Mouse (Mus musculus) forebrain, embryonic 13.5 days (tissue): ENCODE data around the gene Gprc6a. TPM values are rescaled to one million over a fixed set of nuclear protein-coding genes. Genes with fewer than 3 reads are reported as not detected.
A peak's percentile ranks its signal among the peaks of the same experiment; 100 is the strongest.

Experiments used
- ATAC-seq: fragments of 200-750 bp; cut with Nextera tagmentation; 2 replicates; pipeline ENCODE4 v1.8.0; 2017
- H3K27ac ChIP-seq: fragments of 300-500 bp; sonication (generic); 2 replicates; pipeline ENCODE4 v1.5.1; 2015; ENCODE audit warnings: inconsistent platforms, mild to moderate bottlenecking, moderate library complexity
- H3K27me3 ChIP-seq: fragments of 300-500 bp; sonication (generic); 2 replicates; pipeline ENCODE4 v1.6.1; 2015; ENCODE audit warnings: mild to moderate bottlenecking, inconsistent platforms
- H3K36me3 ChIP-seq: fragments of 300-500 bp; sonication (generic); 2 replicates; pipeline ENCODE4 v1.6.1; 2015; ENCODE audit warnings: mild to moderate bottlenecking, inconsistent platforms; ENCODE audit not compliant: poor library complexity, severe bottlenecking
- H3K4me1 ChIP-seq: fragments of 300-500 bp; sonication (generic); 2 replicates; pipeline ENCODE4 v1.6.1; 2015; ENCODE audit warnings: inconsistent platforms
- H3K4me2 ChIP-seq: fragments of 300-500 bp; sonication (generic); 2 replicates; pipeline ENCODE4 v1.6.1; 2015; ENCODE audit warnings: inconsistent platforms, mild to moderate bottlenecking, moderate library complexity
- H3K4me3 ChIP-seq: fragments of 300-500 bp; sonication (generic); 2 replicates; pipeline ENCODE4 v1.5.1; 2015; ENCODE audit warnings: mild to moderate bottlenecking, inconsistent platforms
- H3K9ac ChIP-seq: fragments of 300-500 bp; sonication (generic); 2 replicates; pipeline ENCODE4 v1.6.1; 2015; ENCODE audit warnings: mild to moderate bottlenecking, inconsistent platforms
- H3K9me3 ChIP-seq: fragments of 300-500 bp; sonication (generic); replicated peaks from 2 replicates; pipeline ENCODE4 v1.6.1; 2016; ENCODE audit warnings: inconsistent platforms
- WGBS: fragments of 180-500 bp; shearing (Covaris S2); methylation state at CpG from one replicate; pipeline ENCODE4 v1.1.7; 2015; 5-methylcytosine and 5-hydroxymethylcytosine counted together
- polyA plus RNA-seq: library from polyadenylated mRNA; unstranded; fragments of >200 nt; fragmentation: Nextera tagmentation; extraction: Ambion mirVana; gene quantifications from 2 replicates; pipeline ENCODE4 v1.2.1, GENCODE M21; 2015

Gprc6a gene
- not detected in 2 replicates for polyA plus RNA-seq

DNA sequence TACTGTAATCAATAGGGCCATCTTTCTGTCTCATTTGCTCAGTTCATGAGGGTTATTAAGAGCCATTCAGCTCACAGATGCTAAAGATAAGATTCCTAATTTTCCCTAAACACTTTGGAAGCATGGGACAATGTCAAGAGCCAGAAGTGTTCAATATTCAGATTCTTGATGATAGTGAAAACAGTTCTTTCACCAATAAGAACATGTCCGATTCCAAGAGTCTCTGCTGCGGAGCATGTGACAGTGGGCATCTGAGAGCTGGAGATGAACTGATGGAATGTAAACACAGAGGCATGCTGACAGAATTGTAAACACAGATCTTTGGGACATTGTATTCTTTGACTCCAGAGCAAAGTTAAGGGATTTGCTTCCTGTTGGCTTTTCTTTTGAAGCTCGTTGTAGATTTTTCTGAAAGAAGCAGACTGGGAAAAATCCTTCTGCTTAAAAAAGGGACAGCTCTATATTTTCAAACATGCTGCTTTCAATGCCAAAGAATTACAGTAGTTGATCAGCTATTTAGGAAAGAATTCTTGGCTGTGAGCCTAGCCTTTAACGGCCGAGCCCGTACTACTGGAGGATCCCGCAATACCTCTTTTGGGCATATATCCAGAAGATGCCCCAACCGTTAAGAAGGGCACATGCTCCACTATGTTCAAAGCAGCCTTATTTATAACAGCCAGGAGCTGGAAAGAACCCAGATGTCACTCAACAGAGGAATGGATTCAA is at the start of gene Gprc6a:
Gene Gprc6a, minus strand, starts transcription at position 51 of the 726 bp plus-strand sequence.
- Histone ChIP-seq H3K9ac (no peak within 1 kb of the TSS), H3K36me3 (no peaks in the 10 kb centered on the region), H3K27me3 (no peaks in the 10 kb centered on the region), H3K27ac (no peak within 1 kb of the TSS), H3K4me3 (no peak within 1 kb of the TSS), H3K4me1 (peaks cover 7% of the 10 kb centered on the region; the same call in 1 of the 2 replicates), H3K9me3 (no peaks in the 10 kb centered on the region), H3K4me2 (no peak within 1 kb of the TSS)
- 49% methylated on average over 8 of the region's 8 CpGs for WGBS
- no peak for ATAC-seq

DNA sequence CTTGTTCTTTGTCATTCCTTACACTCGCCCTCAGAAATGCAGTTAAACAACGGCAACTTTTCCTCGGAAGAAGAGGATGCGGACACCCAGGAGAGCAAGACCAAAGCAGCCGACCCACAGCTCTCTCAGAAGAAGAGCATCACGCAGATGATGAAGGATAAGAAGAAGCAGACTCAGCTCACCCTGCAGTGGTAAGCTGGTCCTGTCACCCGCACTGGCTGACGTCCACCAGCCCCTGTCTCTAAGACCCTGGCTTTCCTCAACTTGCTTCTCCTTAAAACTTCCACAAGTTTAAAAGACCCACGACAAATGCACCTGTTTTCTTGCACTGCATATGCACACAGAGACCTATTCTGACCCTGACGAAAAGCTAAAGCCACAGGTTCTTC is 47.0 kb upstream of the Gprc6a start:
- Histone ChIP-seq H3K4me3 (peak overlapping the region; percentile 54), H3K4me1 (peaks cover 12% of the 10 kb centered on the region), H3K9ac (0 out of 2 replicates have a peak overlapping the region, but pooled peaks have one; percentile 62), H3K36me3 (no peaks in the 10 kb centered on the region), H3K4me2 (peak overlapping the region; percentile 97), H3K9me3 (no peaks in the 10 kb centered on the region), H3K27me3 (peaks cover 27% of the 10 kb centered on the region), H3K27ac (no peak overlapping the region)
- 2% methylated on average over 10 of the region's 10 CpGs for WGBS
- peak; percentile 58 for ATAC-seq

DNA sequence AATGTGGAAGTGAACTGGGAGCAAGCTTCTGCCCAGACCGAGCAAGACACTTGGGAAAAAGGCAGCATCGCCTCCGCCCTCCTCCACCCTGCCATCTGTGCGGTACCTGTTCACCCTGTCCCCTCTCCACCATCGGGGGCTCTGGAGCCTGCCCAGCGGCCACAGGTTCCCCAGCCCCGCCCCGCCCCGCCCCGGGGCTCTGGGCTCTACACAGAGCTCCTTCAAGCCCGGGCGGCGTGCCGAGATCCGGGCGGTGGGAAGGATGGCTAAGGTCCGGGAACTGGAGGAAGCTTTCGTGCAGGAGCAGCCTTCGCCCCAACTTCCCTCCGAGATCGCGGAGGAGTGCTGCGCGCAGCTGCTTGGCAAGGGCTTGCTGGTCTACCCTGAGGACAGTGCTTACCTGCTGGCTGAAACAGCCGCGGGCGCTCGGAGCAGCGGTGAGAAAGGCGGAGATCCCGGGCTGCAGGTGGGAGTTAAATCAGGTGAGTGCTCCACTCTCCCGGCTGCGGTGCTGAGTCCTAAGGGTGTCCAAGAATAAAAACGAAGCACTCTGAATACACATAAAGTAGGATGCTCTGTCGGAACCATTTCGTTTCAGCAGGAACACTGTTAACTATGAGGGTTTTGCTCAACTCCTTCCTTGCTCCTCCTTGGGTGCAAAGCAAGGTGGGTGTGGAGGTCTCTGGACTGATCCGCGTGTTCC is 46.4 kb upstream of the Gprc6a start, which contains the start of gene Rfx6:
Gene Rfx6, plus strand, starts transcription at position 209 of the 703 bp plus-strand sequence.
- Histone ChIP-seq H3K9ac (peak within 1 kb of the TSS; percentile 62), H3K9me3 (no peaks in the 10 kb centered on the region), H3K27me3 (peaks cover 27% of the 10 kb centered on the region), H3K36me3 (no peaks in the 10 kb centered on the region), H3K4me3 (peak within 1 kb of the TSS; percentile 54), H3K4me1 (peaks cover 12% of the 10 kb centered on the region), H3K27ac (no peak within 1 kb of the TSS), H3K4me2 (peak within 1 kb of the TSS; percentile 97)
- peak; percentile 85 for ATAC-seq
- under 1% methylated on average over 38 of the region's 38 CpGs for WGBS

DNA sequence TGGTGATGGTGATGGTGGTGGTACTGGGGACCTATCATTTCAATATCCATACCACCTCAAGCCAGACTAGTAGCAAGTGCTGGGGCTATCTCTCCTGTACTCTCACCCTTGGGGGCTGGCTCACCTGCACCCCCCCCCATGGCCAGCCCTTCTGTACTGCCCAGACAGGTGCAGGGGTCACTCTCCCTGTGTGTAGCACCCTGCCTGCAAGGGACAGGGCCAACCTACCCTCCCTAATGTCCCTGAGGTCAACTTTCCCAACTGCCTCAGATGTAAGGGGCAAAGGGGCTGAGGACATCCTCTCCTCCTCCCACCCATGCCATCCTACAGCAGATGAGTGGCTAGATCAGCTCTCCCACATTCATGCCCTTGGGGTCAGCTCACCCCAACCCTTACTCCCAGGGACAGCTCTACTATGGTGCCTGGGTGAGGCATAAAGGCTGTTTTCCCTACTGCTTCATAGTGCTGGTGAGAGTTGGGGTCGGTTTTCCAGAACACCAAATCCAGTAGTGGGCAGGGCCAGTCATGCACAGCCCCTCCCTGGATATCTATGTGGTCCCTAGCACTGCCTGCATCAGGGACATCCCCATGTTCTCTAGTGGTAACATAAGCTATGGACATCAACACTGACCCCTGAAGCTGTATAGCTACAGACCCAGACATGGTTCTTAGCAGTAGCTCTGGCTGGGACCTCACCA is 41.0 kb upstream of the Gprc6a start:
- Histone ChIP-seq H3K36me3 (no peaks in the 10 kb centered on the region), H3K27me3 (peaks cover 13% of the 10 kb centered on the region), H3K9me3 (no peaks in the 10 kb centered on the region), H3K4me1 (peaks cover under 1% of the 10 kb centered on the region; the same call in 1 of the 2 replicates), H3K4me2 (no peak overlapping the region), H3K4me3 (no peak overlapping the region), H3K9ac (no peak overlapping the region), H3K27ac (no peak overlapping the region)
- ATAC-seq: peak; percentile 45; the same call in 1 of the 2 replicates
- WGBS: 61% methylated on average over 1 of the region's 1 CpGs

DNA sequence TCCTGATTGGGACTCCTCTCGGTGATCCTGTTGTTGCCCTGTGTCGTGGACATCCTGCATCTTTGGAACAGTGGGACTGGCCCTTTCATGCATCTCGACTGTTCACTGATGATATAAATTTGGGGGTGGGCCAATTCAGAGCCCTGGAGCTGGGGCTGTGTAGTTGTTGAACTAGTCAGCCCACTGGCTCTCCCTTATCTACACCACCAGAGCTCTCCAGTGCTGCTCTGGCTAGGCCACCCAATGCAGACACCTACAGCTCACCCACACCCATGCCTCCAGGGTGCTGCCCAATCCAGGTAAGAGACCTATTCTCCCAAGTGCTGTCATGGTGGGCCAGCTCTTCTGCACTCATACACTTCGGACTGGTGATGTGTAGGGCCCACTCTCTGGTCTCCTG is 40.3 kb upstream of the Gprc6a start:
- WGBS: 86% methylated on average over 4 of the region's 4 CpGs
- Histone ChIP-seq H3K36me3 (no peaks in the 10 kb centered on the region), H3K4me2 (no peak overlapping the region), H3K27me3 (peaks cover 7% of the 10 kb centered on the region), H3K9me3 (no peaks in the 10 kb centered on the region), H3K4me3 (no peak overlapping the region), H3K4me1 (no peaks in the 10 kb centered on the region), H3K9ac (no peak overlapping the region), H3K27ac (no peak overlapping the region)
- no peak for ATAC-seq

DNA sequence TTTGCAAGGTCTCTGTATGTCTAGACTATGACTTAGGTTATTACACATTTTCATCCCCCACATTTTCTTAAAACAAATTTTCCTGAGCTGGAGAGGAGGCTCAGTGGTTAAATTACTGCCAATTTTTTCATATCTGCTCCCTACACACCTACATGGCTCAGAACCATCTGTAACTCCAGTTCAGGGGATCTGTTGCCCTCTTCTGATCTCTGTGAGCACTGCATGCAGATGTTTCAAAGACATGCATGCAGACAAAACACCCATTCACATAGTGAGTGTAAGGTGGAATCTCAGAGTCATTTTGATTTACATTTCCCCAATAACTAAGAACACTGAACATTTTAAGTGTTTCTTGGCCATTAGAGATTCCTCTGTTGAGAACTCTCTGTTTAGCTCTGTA is 38.1 kb upstream of the Gprc6a start:
- H3K27ac ChIP-seq: no peak overlapping the region
- no peak for ATAC-seq
- no peak overlapping the region for H3K4me3 ChIP-seq

DNA sequence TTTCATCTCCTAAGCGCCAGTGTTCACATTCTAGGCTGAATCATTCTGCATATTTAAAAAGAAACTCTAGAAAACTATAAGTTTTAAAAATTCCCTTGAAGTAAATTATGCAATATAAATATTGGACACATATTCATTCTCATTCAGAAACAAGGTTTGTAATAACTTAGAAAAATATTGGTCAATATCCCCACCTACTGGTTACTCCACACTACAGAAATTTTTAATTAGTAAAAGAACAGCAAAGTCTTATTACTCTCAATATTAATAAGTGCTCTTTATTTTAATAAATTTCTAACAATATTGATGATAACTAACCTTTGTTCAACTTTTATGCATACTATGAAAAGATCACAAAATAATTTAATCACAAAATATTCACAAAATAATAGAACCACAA is 26.1 kb upstream of the Gprc6a start:
- H3K27me3 ChIP-seq: no peaks in the 10 kb centered on the region
- H3K4me1 ChIP-seq: no peaks in the 10 kb centered on the region
- ATAC-seq: no peak
- H3K27ac ChIP-seq: no peak overlapping the region
- no peaks in the 10 kb centered on the region for H3K36me3 ChIP-seq
- H3K4me3 ChIP-seq: no peak overlapping the region
- H3K9ac ChIP-seq: no peak overlapping the region
- no peak overlapping the region for H3K4me2 ChIP-seq
- H3K9me3 ChIP-seq: no peaks in the 10 kb centered on the region
- WGBS: 83% methylated on average over 1 of the region's 1 CpGs

More for the DNA sequence above, 38.1 kb upstream of the Gprc6a start:
- Histone ChIP-seq H3K9ac (no peak overlapping the region), H3K4me2 (no peak overlapping the region), H3K9me3 (no peaks in the 10 kb centered on the region), H3K36me3 (no peaks in the 10 kb centered on the region), H3K27me3 (no peaks in the 10 kb centered on the region), H3K4me1 (no peaks in the 10 kb centered on the region)

DNA sequence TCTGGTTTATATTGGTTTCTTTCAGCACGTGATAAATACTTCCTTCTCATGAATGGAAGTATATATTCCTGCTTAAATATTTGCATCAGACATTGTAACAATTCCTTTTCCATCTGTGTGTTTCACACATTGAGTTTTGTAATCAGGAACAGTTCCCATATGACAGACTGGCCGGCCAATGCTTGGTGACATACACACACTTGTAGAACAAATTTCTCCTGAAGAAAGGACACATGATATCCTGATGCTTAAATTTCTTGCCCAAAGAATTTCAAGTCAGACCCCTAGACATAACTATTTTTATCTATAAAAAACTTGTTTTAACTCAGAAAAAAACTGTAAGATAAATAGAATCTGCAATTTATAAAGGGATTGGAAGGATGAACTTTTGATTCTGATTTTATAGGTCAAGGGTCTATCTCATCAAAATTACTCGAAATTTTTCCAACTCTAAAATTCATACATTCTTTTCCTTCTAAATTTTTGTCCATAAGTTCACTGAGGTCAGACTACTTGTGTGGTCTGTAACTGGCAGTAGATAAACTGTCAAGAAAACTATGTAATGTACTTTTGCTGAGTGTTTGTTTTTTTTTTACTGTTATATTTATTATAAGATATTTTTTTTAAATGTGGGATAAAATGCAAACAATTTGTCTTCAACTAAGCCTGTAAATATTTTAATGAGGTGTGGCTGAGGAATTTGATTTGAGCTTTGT is 18.4 kb upstream of the Gprc6a start:
- H3K9ac ChIP-seq: no peak overlapping the region
- no peak overlapping the region for H3K27ac ChIP-seq
- no peaks in the 10 kb centered on the region for H3K4me1 ChIP-seq
- H3K4me3 ChIP-seq: no peak overlapping the region
- H3K4me2 ChIP-seq: no peak overlapping the region
- no peak for ATAC-seq
- H3K27me3 ChIP-seq: no peaks in the 10 kb centered on the region
- H3K36me3 ChIP-seq: no peaks in the 10 kb centered on the region
- 77% methylated on average over 3 of the region's 3 CpGs for WGBS
- H3K9me3 ChIP-seq: no peaks in the 10 kb centered on the region

DNA sequence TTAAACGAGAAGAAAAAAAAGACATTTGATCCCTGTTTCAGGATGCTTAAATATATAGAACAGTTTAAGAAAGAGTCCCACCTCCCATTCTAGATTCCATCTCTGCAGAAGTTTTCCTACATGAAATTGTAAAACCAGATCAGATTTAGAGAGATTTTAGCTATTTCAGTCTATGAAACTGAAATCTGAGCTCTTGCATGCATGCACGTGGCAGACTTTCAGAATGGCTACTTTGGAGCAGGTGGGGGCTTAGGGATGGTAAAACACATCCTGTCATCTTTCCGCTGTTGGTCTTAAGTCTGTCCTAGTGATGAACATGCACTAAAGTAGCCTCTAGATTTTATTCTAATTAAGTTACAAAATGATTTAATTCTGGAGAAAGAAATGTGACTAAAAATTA is 10.1 kb downstream of the Gprc6a start:
- Histone ChIP-seq H3K27ac (no peak overlapping the region), H3K9ac (no peak overlapping the region), H3K9me3 (no peaks in the 10 kb centered on the region), H3K4me2 (no peak overlapping the region), H3K4me3 (no peak overlapping the region), H3K36me3 (no peaks in the 10 kb centered on the region), H3K4me1 (no peaks in the 10 kb centered on the region), H3K27me3 (no peaks in the 10 kb centered on the region)
- ATAC-seq: no peak
- WGBS: 87% methylated on average over 3 of the region's 3 CpGs

DNA sequence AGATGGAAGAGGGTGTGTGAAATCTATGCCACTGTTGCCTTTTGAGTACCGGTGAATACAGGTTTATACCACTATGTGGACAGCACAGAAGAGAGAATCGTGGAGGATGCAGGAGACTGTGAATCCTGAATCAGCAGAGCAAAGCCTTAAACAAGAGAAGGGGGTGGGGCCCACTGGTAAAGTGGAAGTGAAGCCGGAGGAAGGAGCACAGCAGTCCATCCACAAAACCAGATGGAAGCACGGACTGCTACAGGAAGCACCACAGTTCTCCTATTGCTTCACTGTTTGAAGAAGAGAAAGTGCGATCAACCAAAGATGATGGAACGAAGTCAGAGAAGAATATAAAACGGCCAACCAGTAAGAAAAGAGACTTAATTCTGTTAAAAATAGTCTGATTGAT is 11.1 kb downstream of the Gprc6a start:
- no peak for ATAC-seq

DNA sequence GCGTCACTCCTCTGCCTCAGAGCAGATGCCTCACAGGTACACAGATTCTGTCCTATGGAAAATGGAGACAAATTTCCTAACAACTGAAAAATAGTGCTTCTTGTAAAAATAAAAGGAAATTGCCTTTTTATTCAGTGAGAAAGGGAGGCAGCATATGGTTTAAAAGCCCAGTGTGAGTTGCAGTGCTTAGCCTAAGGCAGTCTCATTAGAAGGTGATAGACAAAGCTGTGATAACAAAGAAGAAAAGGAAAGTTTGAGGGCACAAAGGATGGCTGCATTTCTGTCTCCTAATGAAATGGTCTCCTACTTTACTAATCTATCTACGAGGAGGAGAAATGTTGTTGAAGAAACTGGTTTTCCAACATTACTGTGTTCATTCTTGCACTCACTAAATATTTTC is 12.7 kb downstream of the Gprc6a start:
- 57% methylated on average over 2 of the region's 2 CpGs for WGBS
- peak; percentile 75; the same call in 1 of the 2 replicates for ATAC-seq
- Histone ChIP-seq H3K4me2 (no peak overlapping the region), H3K27ac (no peak overlapping the region), H3K4me3 (no peak overlapping the region), H3K9ac (no peak overlapping the region), H3K4me1 (no peaks in the 10 kb centered on the region), H3K27me3 (no peaks in the 10 kb centered on the region), H3K9me3 (no peaks in the 10 kb centered on the region), H3K36me3 (no peaks in the 10 kb centered on the region)

More for the DNA sequence above, 11.1 kb downstream of the Gprc6a start:
- no peaks in the 10 kb centered on the region for H3K27me3 ChIP-seq
- no peak overlapping the region for H3K9ac ChIP-seq
- no peaks in the 10 kb centered on the region for H3K36me3 ChIP-seq
- H3K4me2 ChIP-seq: no peak overlapping the region
- H3K4me1 ChIP-seq: no peaks in the 10 kb centered on the region
- WGBS: 60% methylated on average over 7 of the region's 7 CpGs
- no peak overlapping the region for H3K4me3 ChIP-seq
- no peak overlapping the region for H3K27ac ChIP-seq
- H3K9me3 ChIP-seq: no peaks in the 10 kb centered on the region
